Mouse (Mus musculus) liver, adult (tissue): ENCODE measurements around the gene Zfp3.

ENCODE experiments used
- GATA4 ChIP-seq: IDR thresholded peaks from 2 replicates; pipeline ENCODE4 v1.6.1; 2014; ENCODE audit warnings: mild to moderate bottlenecking, low read length; ENCODE audit not compliant: insufficient replicate concordance

Gene Zfp3

DNA sequence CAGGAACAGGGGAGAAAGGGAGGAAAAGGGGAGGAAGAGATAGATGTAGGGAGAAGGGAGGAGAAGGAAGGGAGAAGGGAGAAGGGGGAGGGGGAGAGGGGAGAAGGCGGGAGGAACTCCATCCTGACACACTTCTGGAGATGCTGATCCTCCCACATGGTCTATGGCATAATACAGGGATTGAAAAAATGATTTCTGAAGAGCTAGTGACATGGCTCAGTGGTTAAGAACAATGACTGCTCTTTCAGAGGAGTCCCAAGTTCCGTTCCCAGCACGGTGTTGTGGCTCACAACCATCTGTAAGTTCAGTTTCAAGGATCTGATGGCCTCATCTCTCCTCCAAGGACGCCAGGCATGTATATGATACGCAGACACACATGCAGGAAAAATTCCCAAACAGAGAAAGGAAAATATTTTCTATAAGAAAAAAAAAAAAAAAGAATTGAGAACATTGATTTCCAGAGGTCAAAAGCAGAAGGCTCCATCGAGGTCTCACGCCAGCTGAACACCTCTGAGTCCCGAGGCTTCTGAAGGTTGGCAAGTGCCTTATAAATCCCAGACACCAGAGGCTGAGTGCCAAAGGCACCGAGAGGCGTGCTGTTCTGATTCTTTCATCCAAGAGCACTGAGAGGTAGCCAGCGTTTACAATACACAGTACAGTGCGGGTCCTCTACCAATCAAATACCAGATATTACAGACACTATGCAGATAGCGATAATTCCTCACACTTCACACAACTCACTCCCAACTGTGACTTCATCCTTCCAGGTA, 47.6 kb downstream of the Zfp3 start:
- TF ChIP-seq GATA4 = no peak

DNA sequence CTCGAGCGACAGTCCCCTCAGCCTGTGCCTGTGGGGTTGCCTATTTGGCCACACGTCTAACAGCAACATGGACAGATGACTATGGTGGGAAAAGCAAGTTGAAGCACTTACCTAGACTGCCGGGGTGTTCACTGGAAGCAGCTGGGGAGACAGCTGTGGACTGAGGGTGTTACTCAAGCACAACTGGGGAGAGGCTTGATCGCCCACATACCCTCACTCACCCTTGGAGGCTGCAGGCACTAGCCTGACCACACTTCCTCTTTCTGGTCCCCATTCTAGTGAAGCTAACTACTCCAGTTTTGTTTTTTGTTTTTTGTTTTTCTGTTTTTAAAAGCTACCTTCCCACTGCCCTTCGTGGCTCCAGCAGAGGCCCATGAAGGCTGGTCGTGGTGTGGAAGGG, 48.4 kb downstream of the Zfp3 start, which contains the start of gene Scimp:
Gene Scimp, minus strand, starts transcription at position 222 of the 400 bp plus-strand sequence.
- TF ChIP-seq GATA4 = no peak

DNA sequence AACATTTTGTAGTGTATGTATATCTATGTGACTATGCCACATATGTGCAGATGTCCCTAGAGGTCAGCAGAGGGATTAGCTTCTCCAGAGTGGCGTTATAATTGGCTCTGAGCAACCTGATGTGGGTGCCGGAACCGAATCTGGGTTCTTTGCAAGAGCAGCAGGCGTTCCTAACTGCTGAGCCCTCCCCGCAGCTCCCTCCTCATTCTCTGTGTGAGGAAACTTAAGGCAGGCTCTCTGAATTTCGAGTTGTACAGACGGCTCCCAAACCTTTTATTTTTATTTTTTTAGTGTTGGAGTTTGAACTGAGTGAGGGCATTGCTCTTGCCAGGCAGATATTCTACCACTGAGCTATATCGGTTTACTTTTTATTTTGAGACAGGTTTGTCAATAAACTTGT, 51.1 kb downstream of the Zfp3 start:
- no peak for TF ChIP-seq GATA4

DNA sequence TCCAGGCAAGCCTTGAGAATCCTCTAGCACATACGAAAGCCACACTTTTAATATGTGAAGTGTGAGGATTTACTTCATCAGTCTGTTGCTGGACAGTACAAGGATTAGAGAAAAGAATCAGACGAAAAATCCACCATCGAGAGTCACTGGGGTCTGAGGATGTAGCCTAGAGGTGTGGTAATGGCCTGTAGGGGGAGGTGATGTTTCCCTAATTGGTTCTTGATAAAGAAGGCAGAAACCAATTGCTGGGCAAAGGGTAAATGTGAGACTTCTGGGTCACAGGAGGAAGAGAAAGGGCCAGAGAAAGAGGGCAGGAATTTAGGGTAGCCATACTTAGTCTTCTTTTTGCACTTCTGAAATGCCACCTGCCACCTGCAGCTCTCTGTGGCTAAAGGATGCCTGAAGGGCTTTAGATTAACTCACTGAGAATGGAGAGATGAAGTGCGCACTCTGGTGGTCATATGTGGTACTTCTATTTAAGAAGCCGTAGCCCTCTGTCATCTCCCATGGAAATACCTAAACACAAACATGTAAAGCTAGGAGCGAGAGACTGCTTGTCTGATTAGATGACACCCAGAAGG, 51.6 kb downstream of the Zfp3 start:
- TF ChIP-seq GATA4 = no peak

DNA sequence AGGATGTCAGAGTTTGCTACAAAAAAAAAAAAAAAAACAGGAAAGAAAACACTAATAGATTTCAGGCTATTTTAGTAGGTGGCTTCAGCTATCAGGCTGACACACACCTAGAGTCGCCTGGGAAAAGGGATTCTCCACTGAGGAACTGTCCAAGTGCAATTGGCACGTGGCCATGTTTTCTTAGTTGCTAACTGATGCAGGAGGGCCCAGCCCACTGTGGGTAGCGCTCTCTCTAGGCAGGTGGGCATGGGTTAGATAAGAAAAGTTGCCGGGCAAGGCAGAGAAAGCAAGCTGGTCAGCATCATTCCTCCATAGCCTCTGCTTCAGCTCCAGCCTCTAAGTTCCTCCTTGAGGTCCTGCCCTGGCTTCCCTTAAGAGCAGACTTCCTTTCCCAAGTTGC, 52.8 kb downstream of the Zfp3 start:
- no peak for TF ChIP-seq GATA4

DNA sequence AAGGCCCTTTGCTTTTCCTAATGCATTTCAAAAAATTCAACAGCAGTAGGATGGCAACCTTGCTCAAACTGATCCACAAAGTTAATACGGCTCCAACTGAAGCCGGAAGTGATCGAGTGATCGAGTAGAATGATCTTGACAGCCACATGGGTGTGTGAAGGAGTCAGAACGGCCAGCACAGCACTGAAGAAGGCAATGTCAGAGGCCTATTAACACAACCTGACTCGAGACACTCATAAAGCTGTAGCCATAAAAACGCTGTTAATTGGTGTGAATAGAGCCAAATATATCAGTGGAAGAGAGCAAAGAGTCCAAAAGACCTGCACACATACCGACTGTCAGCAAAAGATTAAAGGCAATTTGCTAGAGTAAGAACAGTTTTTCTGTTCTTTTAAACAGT, 56.1 kb downstream of the Zfp3 start:
- TF ChIP-seq GATA4 = no peak

DNA sequence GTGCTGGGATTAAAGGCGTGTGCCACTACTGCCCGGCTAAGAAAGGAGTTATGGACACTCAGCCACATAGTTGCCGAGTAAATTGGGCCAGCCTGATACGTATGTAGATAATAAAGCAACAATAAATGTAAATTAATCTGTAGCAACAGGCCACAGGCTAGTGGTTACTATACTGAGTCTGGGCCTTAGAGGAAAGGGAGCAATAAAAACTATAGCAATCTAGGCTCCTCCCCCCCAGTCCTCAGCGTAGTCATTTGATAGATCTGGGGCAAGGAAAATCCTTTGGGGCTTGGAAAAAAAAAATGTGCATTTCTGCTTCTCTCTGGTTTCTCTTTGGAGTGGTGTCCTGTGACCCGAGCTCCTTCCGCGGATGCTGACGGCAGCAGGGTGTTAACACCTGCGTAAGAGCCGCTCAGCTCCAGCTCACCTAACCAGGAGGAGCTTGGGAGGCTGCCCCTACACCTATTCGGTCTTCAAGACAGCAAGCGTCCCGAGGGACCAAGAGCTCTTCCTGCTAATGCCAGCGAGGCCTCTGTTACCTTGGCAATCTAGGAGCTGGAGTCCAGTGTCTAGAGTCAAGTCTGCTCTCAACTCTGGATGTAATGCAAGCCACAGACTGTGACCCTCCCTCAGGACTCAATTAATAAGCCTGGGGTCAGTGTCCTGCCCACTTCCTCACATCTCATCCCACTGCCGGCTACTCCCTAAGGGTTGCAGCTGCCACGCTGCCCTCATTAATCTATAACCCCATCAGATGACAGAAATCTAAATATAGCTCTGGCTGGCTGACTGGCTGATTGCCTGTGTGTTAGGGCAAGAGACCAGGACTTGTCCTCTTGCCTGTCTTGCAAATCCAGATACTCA, 58.0 kb downstream of the Zfp3 start:
- no peak for TF ChIP-seq GATA4
